Mouse (Mus musculus): ENCODE data around the gene Kars. TPM values are rescaled to one million over a fixed set of nuclear protein-coding genes. Genes with fewer than 3 reads are reported as not detected.

Kars gene
- polyA plus RNA-seq, 1 experiment from 2014 or later: 175 TPM

DNA sequence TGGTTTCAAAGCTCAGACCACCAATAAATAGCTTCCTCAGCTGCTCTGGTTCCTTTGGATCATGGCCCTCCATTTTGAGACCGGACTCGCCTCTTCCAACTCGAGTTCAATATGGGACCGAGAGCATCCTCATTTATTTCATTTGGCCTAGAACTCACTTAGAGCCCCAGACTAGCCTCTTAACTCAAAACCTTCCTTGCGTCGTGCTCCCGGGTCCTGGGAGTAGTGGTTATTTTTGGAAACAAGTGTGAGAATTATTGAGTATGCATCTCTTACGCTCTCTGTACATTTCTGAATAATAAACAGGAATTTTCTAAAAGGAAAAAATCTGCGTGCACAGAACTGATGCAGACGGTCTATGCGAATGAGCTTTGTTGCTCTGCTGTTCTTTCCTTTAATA is 3.8 kb upstream of the Kars start, which contains the start of gene Gm6793:
Gene Gm6793 (minus strand): TSS at position 101 of the 400 bp plus-strand sequence.
- Histone ChIP-seq H3K4me1 (peaks cover 18% of the 10 kb centered on the region), H3K9me3 (replicated peaks) (no peaks in the 10 kb centered on the region), H3K4me3 (replicated peaks) (no peak within 1 kb of the TSS), H3K9ac (no peak within 1 kb of the TSS), H3K4me2 (replicated peaks) (no peak within 1 kb of the TSS), H3K27ac (replicated peaks) (no peak within 1 kb of the TSS), H3K36me3 (peaks cover 40% of the 10 kb centered on the region), H3K27me3 (no peaks in the 10 kb centered on the region)
- ATAC-seq (ENCODE audit: insufficient number of reproducible peaks, low FRiP score, low TSS enrichment, low read depth): no peak
- 86% methylated on average over 11 of the region's 11 CpGs for WGBS

DNA sequence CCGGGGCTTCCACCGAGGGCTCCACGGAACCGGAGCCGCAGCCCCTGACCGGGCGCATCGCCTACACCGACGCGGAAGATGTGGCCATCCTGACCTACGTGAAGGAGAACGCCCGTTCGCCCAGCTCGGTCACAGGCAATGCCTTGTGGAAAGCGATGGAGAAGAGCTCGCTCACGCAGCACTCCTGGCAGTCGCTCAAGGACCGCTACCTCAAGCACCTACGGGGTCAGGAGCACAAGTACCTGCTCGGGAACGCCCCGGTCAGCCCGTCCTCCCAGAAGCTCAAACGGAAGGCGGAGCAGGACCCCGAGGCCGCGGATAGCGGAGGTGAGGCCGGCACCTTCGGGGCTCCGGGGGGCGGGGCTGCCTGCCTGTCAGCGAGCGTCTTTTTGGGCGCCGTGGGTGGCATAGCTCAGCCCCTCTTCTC is 706 bp upstream of the Kars start:
- H3K4me3 ChIP-seq (replicated peaks): peak overlapping the region; percentile 95
- under 1% methylated on average over 40 of the region's 40 CpGs for WGBS
- peak overlapping the region; percentile 91 for H3K4me2 ChIP-seq (replicated peaks)
- peaks cover 23% of the 10 kb centered on the region for H3K4me1 ChIP-seq
- no peaks in the 10 kb centered on the region for H3K27me3 ChIP-seq
- H3K9ac ChIP-seq: peak overlapping the region; percentile 82
- peak; percentile 15 for ATAC-seq (ENCODE audit: insufficient number of reproducible peaks, low FRiP score, low TSS enrichment, low read depth)
- H3K27ac ChIP-seq (replicated peaks): peak overlapping the region; percentile 84
- no peaks in the 10 kb centered on the region for H3K9me3 ChIP-seq (replicated peaks)
- peaks cover 13% of the 10 kb centered on the region; the same call in 1 of the 2 replicates for H3K36me3 ChIP-seq

DNA sequence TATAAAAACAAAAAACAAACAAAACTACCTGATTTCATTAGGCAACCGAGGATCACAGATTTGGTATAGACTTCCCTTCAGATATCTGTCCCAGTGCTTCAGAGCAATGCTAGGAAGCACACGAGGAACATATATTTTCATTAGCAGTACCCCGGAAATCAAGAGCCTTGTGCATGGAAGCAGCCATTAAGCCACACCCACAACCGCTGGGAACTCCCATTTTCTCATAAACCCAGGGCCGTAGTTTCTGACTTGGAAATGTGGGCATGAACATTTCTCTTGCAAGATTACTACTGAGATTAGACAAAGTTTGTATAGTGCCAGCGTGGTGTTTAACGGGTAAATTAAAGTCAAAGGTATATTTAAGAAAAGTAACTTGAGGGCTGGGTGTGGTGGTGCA is 1.6 kb downstream of the Kars start:
- no peaks in the 10 kb centered on the region for H3K27me3 ChIP-seq
- no peak overlapping the region for H3K4me3 ChIP-seq (replicated peaks)
- H3K9me3 ChIP-seq (replicated peaks): no peaks in the 10 kb centered on the region
- no peak for ATAC-seq (ENCODE audit: insufficient number of reproducible peaks, low FRiP score, low TSS enrichment, low read depth)
- no peak overlapping the region for H3K9ac ChIP-seq
- peaks cover 15% of the 10 kb centered on the region for H3K36me3 ChIP-seq
- H3K4me1 ChIP-seq: peaks cover 23% of the 10 kb centered on the region
- WGBS: 89% methylated on average over 7 of the region's 7 CpGs
- no peak overlapping the region for H3K27ac ChIP-seq (replicated peaks)
- H3K4me2 ChIP-seq (replicated peaks): no peak overlapping the region

DNA sequence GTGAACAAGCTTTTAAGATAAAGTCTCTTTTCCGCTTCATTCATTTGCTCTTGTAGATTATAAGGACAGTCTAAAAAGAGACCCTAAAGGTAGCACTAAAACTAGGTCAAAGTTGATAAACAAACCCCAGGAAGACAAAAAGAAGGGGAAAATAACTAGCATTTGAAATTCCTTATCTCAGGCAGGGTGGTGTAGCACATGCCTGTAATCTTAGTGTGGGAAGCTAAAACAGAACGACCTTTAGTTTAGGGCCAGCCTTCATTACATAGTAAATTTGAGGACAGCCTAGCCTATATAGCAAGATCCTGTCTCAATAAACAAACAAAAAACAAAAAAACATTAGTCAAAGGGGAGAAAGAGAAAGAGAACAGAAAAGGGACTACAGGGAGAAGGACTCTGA is 3.5 kb downstream of the Kars start:
- H3K4me3 ChIP-seq (replicated peaks): no peak overlapping the region
- no peaks in the 10 kb centered on the region for H3K27me3 ChIP-seq
- WGBS: 94% methylated on average over 2 of the region's 2 CpGs
- no peak for ATAC-seq (ENCODE audit: insufficient number of reproducible peaks, low FRiP score, low TSS enrichment, low read depth)
- no peaks in the 10 kb centered on the region for H3K9me3 ChIP-seq (replicated peaks)
- H3K9ac ChIP-seq: no peak overlapping the region
- no peak overlapping the region for H3K4me2 ChIP-seq (replicated peaks)
- H3K4me1 ChIP-seq: peaks cover 16% of the 10 kb centered on the region
- H3K36me3 ChIP-seq: peaks cover 31% of the 10 kb centered on the region
- no peak overlapping the region for H3K27ac ChIP-seq (replicated peaks)

DNA sequence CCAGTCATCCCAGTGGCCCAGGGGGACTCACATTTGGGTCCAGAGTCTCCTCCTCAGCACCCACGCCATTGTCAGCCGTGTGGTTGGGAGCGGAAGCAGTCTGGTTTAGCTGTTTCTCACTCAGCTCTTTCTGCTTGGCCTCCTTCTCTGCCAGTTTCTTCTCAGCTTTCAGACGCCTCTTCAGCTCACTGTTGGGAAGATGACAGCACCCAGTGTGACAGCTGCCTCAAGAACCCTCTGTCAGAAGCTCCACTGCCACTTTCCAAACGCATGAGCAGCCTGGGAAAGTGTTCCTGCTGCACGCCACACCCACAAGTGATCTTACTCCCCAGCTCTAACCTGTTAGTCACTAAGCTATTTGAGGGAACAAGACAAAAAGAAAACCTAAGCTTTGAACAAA is 5.5 kb downstream of the Kars start:
- no peak overlapping the region for H3K4me2 ChIP-seq (replicated peaks)
- H3K36me3 ChIP-seq: peaks cover 51% of the 10 kb centered on the region
- peaks cover 11% of the 10 kb centered on the region for H3K4me1 ChIP-seq
- H3K9me3 ChIP-seq (replicated peaks): no peaks in the 10 kb centered on the region
- H3K9ac ChIP-seq: no peak overlapping the region
- no peaks in the 10 kb centered on the region for H3K27me3 ChIP-seq
- H3K4me3 ChIP-seq (replicated peaks): no peak overlapping the region
- H3K27ac ChIP-seq (replicated peaks): no peak overlapping the region
- ATAC-seq (ENCODE audit: insufficient number of reproducible peaks, low FRiP score, low TSS enrichment, low read depth): no peak
- WGBS: 91% methylated on average over 6 of the region's 6 CpGs

DNA sequence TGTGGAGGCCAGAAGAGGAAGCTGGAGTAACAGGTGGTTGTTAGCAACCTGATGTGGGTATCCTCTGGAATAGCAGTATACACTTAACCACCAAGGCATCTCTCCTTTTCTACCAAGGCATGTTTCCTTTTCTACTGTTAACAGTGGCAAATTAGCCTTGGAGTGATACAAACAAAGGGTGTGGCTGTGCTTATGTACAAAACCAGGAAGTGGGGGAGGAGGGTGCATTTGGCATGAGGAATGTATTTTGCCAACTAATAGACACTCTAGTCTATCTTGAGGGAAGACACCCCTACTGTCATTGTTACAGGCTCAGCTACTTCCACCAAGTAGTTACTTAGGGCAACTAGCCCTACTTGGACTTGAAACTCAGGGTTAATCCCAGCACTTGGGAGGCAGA is 6.4 kb downstream of the Kars start:
- H3K9me3 ChIP-seq (replicated peaks): no peaks in the 10 kb centered on the region
- no peak overlapping the region for H3K27ac ChIP-seq (replicated peaks)
- ATAC-seq (ENCODE audit: insufficient number of reproducible peaks, low FRiP score, low TSS enrichment, low read depth): no peak
- H3K36me3 ChIP-seq: peaks cover 60% of the 10 kb centered on the region
- no peak overlapping the region for H3K4me3 ChIP-seq (replicated peaks)
- H3K4me1 ChIP-seq: peaks cover 4% of the 10 kb centered on the region; the same call in 1 of the 2 replicates
- no peak overlapping the region for H3K9ac ChIP-seq
- no peaks in the 10 kb centered on the region for H3K27me3 ChIP-seq
- H3K4me2 ChIP-seq (replicated peaks): no peak overlapping the region

DNA sequence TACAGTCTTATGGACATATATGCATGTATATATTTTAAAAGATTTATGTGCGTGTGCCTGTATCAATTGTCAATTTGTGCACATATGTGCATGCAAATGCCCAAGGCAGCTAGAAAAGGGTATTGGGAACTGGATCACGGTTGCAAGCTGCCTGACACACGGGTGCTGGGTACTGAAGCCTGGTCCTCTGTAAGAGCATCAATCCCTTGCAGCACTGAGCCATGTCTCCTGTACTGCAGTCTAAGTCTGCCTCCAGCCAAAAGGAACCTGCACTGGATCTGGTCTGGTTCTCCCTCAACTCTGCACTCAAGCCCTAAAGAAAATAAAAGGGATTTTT is 18.5 kb downstream of the Kars start:
- Histone ChIP-seq H3K4me2 (replicated peaks) (peak overlapping the region; percentile 66; the same call in 1 of the 2 replicates), H3K9ac (no peak overlapping the region), H3K27ac (replicated peaks) (no peak overlapping the region), H3K4me1 (peaks cover 11% of the 10 kb centered on the region), H3K9me3 (replicated peaks) (no peaks in the 10 kb centered on the region), H3K36me3 (peaks cover 68% of the 10 kb centered on the region), H3K27me3 (no peaks in the 10 kb centered on the region), H3K4me3 (replicated peaks) (peak overlapping the region; percentile 80; the same call in 1 of the 2 replicates)
- WGBS: 67% methylated on average over 3 of the region's 3 CpGs
- ATAC-seq (ENCODE audit: insufficient number of reproducible peaks, low FRiP score, low TSS enrichment, low read depth): no peak

DNA sequence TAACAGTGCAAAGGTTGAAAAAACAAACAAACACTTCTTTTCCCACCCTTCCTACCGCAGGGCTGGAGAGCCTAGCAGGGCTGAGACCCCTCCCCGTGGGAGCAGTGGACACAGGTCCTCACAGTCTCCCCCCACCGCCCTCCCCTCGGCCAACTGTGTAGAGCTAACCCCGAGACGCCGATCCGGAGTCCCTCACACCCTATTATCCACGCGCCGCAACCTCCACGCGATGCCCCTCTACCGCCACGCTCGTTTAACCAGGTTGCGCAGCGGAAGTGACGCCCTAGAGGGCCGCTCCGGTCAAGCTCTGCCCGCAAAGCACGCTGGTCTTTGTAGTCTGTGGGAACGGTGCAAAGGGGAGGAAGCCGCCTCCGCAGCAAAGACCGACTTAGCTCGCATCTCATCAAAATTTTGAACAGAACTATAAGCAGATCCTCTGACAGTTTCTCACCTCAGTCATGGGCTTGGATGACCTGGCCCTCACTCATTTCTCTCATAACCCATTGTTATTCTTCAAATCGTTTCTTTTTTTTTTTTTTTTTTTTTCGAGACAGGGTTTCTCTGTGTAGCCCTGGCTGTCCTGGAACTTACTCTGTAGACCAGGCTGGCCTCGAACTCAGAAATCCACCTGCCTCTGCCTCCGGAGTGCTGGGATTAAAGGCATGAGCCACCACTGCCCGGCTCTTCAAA is 19.0 kb downstream of the Kars start, which contains the start of gene Adat1:
Gene Adat1 (minus strand): TSS at position 290 of the 690 bp plus-strand sequence.
- H3K4me1 ChIP-seq: peaks cover 11% of the 10 kb centered on the region
- H3K36me3 ChIP-seq: peaks cover 63% of the 10 kb centered on the region
- no peaks in the 10 kb centered on the region for H3K9me3 ChIP-seq (replicated peaks)
- peak within 1 kb of the TSS; percentile 66 for H3K4me2 ChIP-seq (replicated peaks)
- H3K27me3 ChIP-seq: no peaks in the 10 kb centered on the region
- peak; percentile 93 for ATAC-seq (ENCODE audit: insufficient number of reproducible peaks, low FRiP score, low TSS enrichment, low read depth)
- WGBS: 5% methylated on average over 33 of the region's 33 CpGs
- peak within 1 kb of the TSS; percentile 80 for H3K4me3 ChIP-seq (replicated peaks)
- H3K9ac ChIP-seq: peak within 1 kb of the TSS; percentile 81
- H3K27ac ChIP-seq (replicated peaks): 0 out of 2 replicates have a peak within 1 kb of the TSS, but pooled peaks have one; percentile 65

DNA sequence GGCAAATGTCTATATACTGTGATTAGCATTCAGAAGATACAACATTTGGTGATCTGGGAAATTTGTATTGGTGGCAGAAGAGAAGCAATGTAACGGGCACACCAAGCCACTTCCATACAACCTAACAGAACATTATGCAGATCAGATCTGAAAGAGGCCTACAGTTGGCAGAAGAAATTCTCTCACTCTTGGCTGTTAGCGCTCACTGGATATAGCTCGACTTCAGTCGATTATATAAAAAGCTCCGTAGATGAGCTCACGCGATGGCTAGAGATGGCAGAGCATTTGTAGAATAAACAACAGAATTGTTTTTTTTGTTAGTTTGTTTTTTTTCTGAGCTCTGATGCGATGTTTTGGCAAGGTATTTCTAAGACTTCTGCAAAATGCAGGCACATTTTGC is 19.8 kb downstream of the Kars start:
- H3K9me3 ChIP-seq (replicated peaks): no peaks in the 10 kb centered on the region
- H3K4me2 ChIP-seq (replicated peaks): peak overlapping the region; percentile 66
- peak overlapping the region; percentile 81 for H3K9ac ChIP-seq
- no peak for ATAC-seq (ENCODE audit: insufficient number of reproducible peaks, low FRiP score, low TSS enrichment, low read depth)
- H3K4me1 ChIP-seq: peaks cover 11% of the 10 kb centered on the region
- peaks cover 56% of the 10 kb centered on the region for H3K36me3 ChIP-seq
- H3K27me3 ChIP-seq: no peaks in the 10 kb centered on the region
- H3K27ac ChIP-seq (replicated peaks): no peak overlapping the region
- 56% methylated on average over 8 of the region's 8 CpGs for whole genome bisulfite sequencing
- peak overlapping the region; percentile 80 for H3K4me3 ChIP-seq (replicated peaks)

DNA sequence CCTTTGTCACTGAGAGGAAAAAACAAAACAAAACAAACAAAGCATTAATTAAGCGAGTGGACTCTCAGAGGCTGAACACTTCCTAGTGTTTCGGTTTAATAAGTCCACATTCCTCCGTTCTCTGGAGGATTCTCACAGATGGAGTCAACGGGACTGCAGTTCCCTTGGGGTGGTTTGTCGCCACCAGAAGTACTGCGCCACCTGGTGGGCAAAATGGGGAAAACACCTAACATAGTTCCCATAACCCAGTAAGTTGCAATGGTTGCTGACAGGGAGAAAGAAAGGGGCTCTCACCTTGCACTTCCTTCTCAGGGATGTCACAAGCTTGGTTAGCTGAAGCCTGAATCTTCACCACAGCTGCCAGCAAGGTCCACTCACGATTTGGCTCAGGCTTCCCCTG is 21.2 kb downstream of the Kars start:
- 7% methylated on average over 7 of the region's 7 CpGs for WGBS
- Histone ChIP-seq H3K9ac (no peak overlapping the region), H3K4me1 (peaks cover 11% of the 10 kb centered on the region), H3K4me2 (replicated peaks) (no peak overlapping the region), H3K36me3 (peaks cover 48% of the 10 kb centered on the region), H3K27me3 (no peaks in the 10 kb centered on the region), H3K4me3 (replicated peaks) (no peak overlapping the region), H3K27ac (replicated peaks) (no peak overlapping the region), H3K9me3 (replicated peaks) (no peaks in the 10 kb centered on the region)
- ATAC-seq (ENCODE audit: insufficient number of reproducible peaks, low FRiP score, low TSS enrichment, low read depth): no peak

DNA sequence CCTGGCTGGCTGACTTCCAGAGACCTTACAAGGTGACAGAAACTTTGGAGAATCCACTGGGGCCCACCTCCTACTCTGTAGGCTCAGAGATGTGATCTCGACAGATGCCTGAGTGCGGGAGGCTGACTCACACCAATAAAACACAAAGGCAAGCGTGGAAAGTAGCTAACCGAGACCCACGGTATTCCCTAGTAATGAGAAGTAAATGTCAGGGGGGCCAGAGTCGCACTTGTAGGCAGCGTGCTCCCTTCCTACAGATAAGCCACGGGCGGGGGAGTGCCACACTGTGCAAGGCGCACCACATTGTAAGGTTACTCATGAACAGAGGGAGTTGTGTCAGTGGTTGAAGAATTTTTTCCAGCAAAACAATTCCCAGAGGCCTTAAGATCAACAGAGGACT is 26.6 kb downstream of the Kars start:
- no peak for ATAC-seq (ENCODE audit: insufficient number of reproducible peaks, low FRiP score, low TSS enrichment, low read depth)
- Histone ChIP-seq H3K4me1 (no peaks in the 10 kb centered on the region), H3K27ac (replicated peaks) (no peak overlapping the region), H3K4me2 (replicated peaks) (no peak overlapping the region), H3K9ac (no peak overlapping the region), H3K4me3 (replicated peaks) (no peak overlapping the region), H3K27me3 (no peaks in the 10 kb centered on the region), H3K9me3 (replicated peaks) (no peaks in the 10 kb centered on the region), H3K36me3 (peaks cover 44% of the 10 kb centered on the region)
- WGBS: 78% methylated on average over 10 of the region's 10 CpGs

DNA sequence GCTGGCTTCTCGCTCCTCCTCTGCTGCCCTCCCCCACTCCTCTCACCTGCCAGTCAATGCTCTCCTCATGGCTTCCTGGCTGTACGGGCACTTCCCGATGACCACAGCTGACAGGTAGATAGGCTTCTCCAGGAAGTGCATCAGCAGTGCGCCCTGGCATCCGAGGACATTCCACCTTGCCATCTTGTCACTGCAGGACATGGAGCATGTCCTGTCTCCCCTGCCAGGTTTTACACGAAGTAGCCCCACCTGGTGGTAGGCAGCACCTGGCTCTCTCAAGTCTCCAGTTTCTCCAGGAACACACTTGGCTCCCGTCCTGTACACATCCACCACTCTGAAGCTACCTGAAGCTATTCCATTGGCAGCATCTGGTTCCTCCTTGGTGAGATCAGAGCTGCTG is 29.0 kb downstream of the Kars start:
- Histone ChIP-seq H3K4me1 (no peaks in the 10 kb centered on the region), H3K4me3 (replicated peaks) (no peak overlapping the region), H3K9me3 (replicated peaks) (no peaks in the 10 kb centered on the region), H3K36me3 (peaks cover 42% of the 10 kb centered on the region), H3K4me2 (replicated peaks) (no peak overlapping the region), H3K27me3 (no peaks in the 10 kb centered on the region), H3K9ac (no peak overlapping the region), H3K27ac (replicated peaks) (no peak overlapping the region)
- ATAC-seq (ENCODE audit: insufficient number of reproducible peaks, low FRiP score, low TSS enrichment, low read depth): no peak
- 75% methylated on average over 7 of the region's 7 CpGs for WGBS
